Mouse (Mus musculus) myocyte (in vitro differentiated cells): ENCODE results near the gene Cbfb.

Source experiments
- MAX ChIP-seq: IDR thresholded peaks from one replicate; pipeline ENCODE4 v1.6.1; 2011; ENCODE audit warnings: low read depth, mild to moderate bottlenecking, control low read depth
- MYOD1 ChIP-seq, 3 experiments: IDR thresholded peaks; one replicate each; pipeline ENCODE4 v1.6.1; 2011; ENCODE audit warnings: control low read depth in 2 of 3, low read depth in 2 of 3, mild to moderate bottlenecking in 2 of 3, moderate library complexity in 1 of 3; ENCODE audit not compliant: insufficient read length in 2 of 3, control insufficient read depth in 1 of 3
- POLR2A ChIP-seq: IDR thresholded peaks from one replicate; pipeline ENCODE4 v1.6.1; 2011; ENCODE audit warnings: low read depth, mild to moderate bottlenecking, control low read depth, moderate library complexity; ENCODE audit not compliant: insufficient read length
- POLR2AphosphoS2 ChIP-seq: IDR thresholded peaks from one replicate; pipeline ENCODE4 v1.6.1; 2011; ENCODE audit warnings: low read depth, control low read depth; ENCODE audit not compliant: insufficient read length
- USF1 ChIP-seq: IDR thresholded peaks from one replicate; pipeline ENCODE4 v1.6.1; 2011; ENCODE audit warnings: low read depth, mild to moderate bottlenecking, control low read depth, moderate library complexity

DNA sequence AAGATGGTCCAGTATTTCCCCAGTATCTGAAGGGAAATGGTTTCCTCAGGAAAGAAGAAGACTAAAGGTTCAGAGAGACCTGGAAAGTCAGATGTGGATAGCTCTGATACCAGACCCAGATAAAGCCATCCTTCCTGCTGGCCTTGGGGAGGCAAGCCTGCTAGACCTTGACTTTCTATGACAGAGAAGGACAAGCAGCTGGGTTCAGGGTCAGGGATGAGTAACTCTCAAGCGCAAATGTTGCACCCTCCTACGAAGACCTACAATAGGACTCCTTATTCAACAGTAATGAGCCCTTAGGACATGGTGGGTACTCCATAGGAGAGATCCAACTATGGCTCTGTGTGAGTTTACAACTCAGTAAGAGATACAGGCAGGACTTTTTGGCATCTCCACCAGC is 5.3 kb upstream of the Cbfb start:
- no peak for TF ChIP-seq POLR2AphosphoS2
- TF ChIP-seq POLR2A = no peak
- no peak for TF ChIP-seq MAX
- peak in 2 of 3 experiments; percentile 20 to 57 for TF ChIP-seq MYOD1 (IDR thresholded peaks at IDR 0.05; ENCODE audit: control insufficient read depth in 1 of 3, insufficient read length in 2 of 3, low read depth in 2 of 3)
- TF ChIP-seq USF1 = no peak
